Mouse (Mus musculus) testis, adult 2 months (tissue): Measurements from ENCODE around the gene Spast. TPM values are rescaled to one million over a fixed set of nuclear protein-coding genes. Genes with fewer than 3 reads are reported as not detected.

Source experiments
- H3K27ac ChIP-seq: fragments of 200-500 bp; 2 replicates; pipeline ENCODE4 v1.5.1; 2012; ENCODE audit warnings: low read depth, low read length; ENCODE audit not compliant: control insufficient read depth, insufficient read depth
- H3K27me3 ChIP-seq: fragments of 200-500 bp; 2 replicates; pipeline ENCODE4 v1.6.1; 2012; ENCODE audit warnings: mild to moderate bottlenecking, low read length, moderate library complexity; ENCODE audit not compliant: control insufficient read depth, insufficient read depth
- H3K36me3 ChIP-seq: fragments of 200-500 bp; 2 replicates; pipeline ENCODE4 v1.6.1; 2012; ENCODE audit warnings: mild to moderate bottlenecking, low read length; ENCODE audit not compliant: control insufficient read depth, insufficient read depth
- H3K4me1 ChIP-seq: fragments of 200-500 bp; 2 replicates; pipeline ENCODE4 v1.6.1; 2012; ENCODE audit warnings: low read length; ENCODE audit not compliant: control insufficient read depth, insufficient read depth
- H3K4me3 ChIP-seq: fragments of 200-500 bp; 2 replicates; pipeline ENCODE4 v1.5.1; 2012; ENCODE audit warnings: low read depth, mild to moderate bottlenecking, low read length, moderate library complexity, mixed read lengths; ENCODE audit not compliant: control insufficient read depth
- CTCF ChIP-seq: fragments of 200-500 bp; IDR thresholded peaks from 2 replicates; pipeline ENCODE4 v1.5.1; 2012; ENCODE audit warnings: low read depth, mild to moderate bottlenecking, inconsistent platforms, low read length, moderate library complexity; ENCODE audit not compliant: control insufficient read depth, insufficient read depth, insufficient replicate concordance
- POLR2A ChIP-seq: fragments of 200-500 bp; IDR thresholded peaks from 2 replicates; pipeline ENCODE4 v1.6.1; 2012; ENCODE audit warnings: low read depth, mild to moderate bottlenecking, inconsistent platforms, low read length, moderate library complexity; ENCODE audit not compliant: control insufficient read depth
- polyA plus RNA-seq: library from polyadenylated mRNA; depleted of rRNA; stranded (reverse); fragments of >200 nt; gene quantifications from 2 replicates; pipeline ENCODE4 v1.2.3, GENCODE M21; 2012

Spast gene
- polyA plus RNA-seq, 1 experiment: 22.0 TPM

- H3K4me1 ChIP-seq: no peaks in the 10 kb centered on the region; the same call in 1 of the 2 replicates
- no peaks in the 10 kb centered on the region for H3K27me3 ChIP-seq
- H3K36me3 ChIP-seq: no peaks in the 10 kb centered on the region
- H3K4me3 ChIP-seq: no peak overlapping the region
- no peak overlapping the region for H3K27ac ChIP-seq
- TF ChIP-seq POLR2A (no peak), CTCF (no peak)
Measured at GRCm38 (mm10) chr17:74331049-74331676, 7.6 kb upstream of the Spast start.

GRCm38 (mm10) chr17:74338225-74338931, 409 bp upstream of the Spast start:
- Histone ChIP-seq H3K27ac (peak overlapping the region; percentile 19; the same call in 1 of the 2 replicates), H3K4me3 (peak overlapping the region; percentile 90), H3K4me1 (peaks cover 3% of the 10 kb centered on the region)

GRCm38 (mm10) chr17:74341151-74341550, 2.4 kb downstream of the Spast start:
- peaks cover 3% of the 10 kb centered on the region for H3K4me1 ChIP-seq
- TF ChIP-seq CTCF (no peak), POLR2A (no peak)
- H3K4me3 ChIP-seq: no peak overlapping the region
- no peaks in the 10 kb centered on the region for H3K36me3 ChIP-seq
- no peak overlapping the region for H3K27ac ChIP-seq
- H3K27me3 ChIP-seq: no peaks in the 10 kb centered on the region

More at GRCm38 (mm10) chr17:74338225-74338931, 409 bp upstream of the Spast start:
- no peaks in the 10 kb centered on the region for H3K36me3 ChIP-seq
- no peaks in the 10 kb centered on the region for H3K27me3 ChIP-seq
- TF ChIP-seq CTCF: no peak
- peak; percentile 71 for TF ChIP-seq POLR2A

DNA sequence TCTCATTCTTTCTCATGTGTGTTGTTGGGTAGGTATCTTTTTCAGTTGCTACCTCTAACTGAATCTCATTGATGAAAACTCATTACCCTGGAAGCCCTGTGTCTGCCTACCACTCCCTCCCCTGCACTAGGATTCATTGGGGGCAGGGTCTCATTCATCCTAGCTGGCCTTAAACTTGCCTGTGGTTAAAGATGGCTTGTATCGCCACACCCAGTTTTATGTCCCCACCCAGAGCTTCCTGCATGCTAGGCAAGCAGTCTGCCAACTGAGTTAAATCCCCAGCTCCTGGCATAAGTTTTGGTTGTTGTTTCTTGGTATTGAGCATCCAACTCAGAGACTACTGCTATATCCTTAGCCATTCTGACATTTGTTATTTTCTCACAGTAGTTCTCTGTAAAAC, 24.8 kb downstream of the Spast start:
- TF ChIP-seq CTCF (no peak), POLR2A (no peak)
- Histone ChIP-seq H3K27ac (no peak overlapping the region), H3K27me3 (no peaks in the 10 kb centered on the region), H3K36me3 (peaks cover 2% of the 10 kb centered on the region), H3K4me1 (no peaks in the 10 kb centered on the region), H3K4me3 (no peak overlapping the region)

- Histone ChIP-seq H3K4me3 (no peak overlapping the region), H3K27me3 (no peaks in the 10 kb centered on the region), H3K36me3 (peaks cover 2% of the 10 kb centered on the region), H3K27ac (no peak overlapping the region), H3K4me1 (no peaks in the 10 kb centered on the region)
- TF ChIP-seq POLR2A (no peak), CTCF (no peak)
Measured at GRCm38 (mm10) chr17:74376916-74377315, 38.1 kb downstream of the Spast start.

DNA sequence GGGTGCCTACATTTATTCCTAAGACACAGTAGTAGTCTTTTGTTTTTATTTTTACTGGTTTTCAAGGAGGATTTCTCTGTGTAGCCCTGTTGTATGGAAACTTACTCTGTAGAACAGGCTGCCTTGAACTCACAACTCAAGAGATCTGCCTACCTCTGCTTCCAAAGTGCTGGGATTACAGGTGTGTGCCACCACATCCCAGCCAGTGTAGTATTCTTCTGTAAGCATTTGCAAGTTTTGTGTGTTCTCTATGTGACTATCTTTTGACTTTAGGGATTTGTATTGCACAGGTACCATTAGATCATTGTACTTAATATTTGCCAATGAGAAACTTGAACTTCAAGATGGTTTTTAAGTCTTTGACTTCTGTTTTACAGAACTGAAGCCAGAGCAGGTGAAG, 47.9 kb downstream of the Spast start:
- Histone ChIP-seq H3K36me3 (no peaks in the 10 kb centered on the region; the same call in 1 of the 2 replicates), H3K27me3 (no peaks in the 10 kb centered on the region)
- TF ChIP-seq CTCF: no peak
- TF ChIP-seq POLR2A: no peak

DNA sequence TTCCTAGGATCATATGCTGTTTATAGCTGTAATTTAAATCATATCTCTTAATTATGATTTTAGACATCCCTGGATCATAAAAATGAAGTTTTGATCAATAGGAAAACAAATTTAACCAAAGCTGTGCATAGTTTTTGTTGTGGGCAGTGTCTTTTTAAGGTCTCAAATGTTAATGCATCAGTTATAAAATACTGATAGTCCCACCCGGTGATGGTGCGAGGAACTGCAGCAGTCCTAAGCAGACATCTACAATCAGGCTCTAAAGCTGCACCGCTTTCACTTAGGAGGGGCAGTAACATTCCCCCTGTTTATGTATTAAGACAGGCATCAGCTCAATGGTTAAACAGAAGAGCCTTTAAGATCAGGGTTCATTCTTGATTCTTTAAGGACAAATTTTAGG, 51.1 kb downstream of the Spast start:
- Histone ChIP-seq H3K36me3 (no peaks in the 10 kb centered on the region), H3K4me1 (peaks cover under 1% of the 10 kb centered on the region), H3K27ac (no peak overlapping the region), H3K27me3 (no peaks in the 10 kb centered on the region), H3K4me3 (no peak overlapping the region)
- TF ChIP-seq CTCF (no peak), POLR2A (no peak)

More for the DNA sequence above, 47.9 kb downstream of the Spast start:
- H3K4me3 ChIP-seq: no peak overlapping the region
- no peaks in the 10 kb centered on the region for H3K4me1 ChIP-seq
- H3K27ac ChIP-seq: no peak overlapping the region
